In the genomic region with DNA sequence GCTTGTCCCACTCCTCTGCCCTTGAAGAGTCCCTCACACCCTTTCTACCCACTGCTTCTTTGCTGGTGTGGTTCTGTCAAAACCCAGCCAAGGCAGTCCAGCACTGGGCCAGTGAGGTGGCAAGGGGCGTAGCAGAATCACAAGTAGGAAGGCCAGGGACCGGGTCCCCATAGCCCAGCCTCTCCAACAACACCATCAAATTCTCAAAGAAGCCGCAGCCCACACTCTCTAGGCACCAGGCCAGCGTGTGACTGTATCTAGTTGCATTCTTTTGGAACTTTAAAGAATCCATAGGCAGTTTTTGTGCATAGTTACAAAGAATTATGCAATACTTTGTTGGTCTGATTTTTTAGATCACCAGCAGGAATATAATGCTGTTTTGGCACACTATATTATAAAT, we compare ENCODE assay signal across 12 mouse cellular contexts.
DNase-seq lines count a peak whose midpoint lies in the region; ATAC-seq and TF ChIP-seq lines count a peak whose summit lies in the region.
"Had no signal": no experiment of that assay in that cellular context is flagged by ENCODE, and none has a peak within 500 bp of the region (broad histone marks: within the 10 kb centered on the region; RNA-seq: fewer than 3 reads in every experiment).

No protein-coding gene starts in this region.

- H3K4me1 ChIP-seq in embryonic facial prominence, embryonic 14.5 days (ENCODE audit: control insufficient read depth, insufficient read depth, low read length) = 0 out of 2 replicates have a peak, but pooled peaks cover 5% of the 10 kb centered on the region
- no peaks in the 10 kb centered on the region for H3K4me1 ChIP-seq in embryonic facial prominence, embryonic 10.5 days
- peaks cover 15% of the 10 kb centered on the region for H3K4me1 ChIP-seq in cortical plate, adult 2 months (ENCODE audit: control insufficient read depth, insufficient read depth, low read length)
- H3K4me1 ChIP-seq: limb, embryonic 15.5 days had no signal

- no peak for TF ChIP-seq CTCF in cortical plate, adult 2 months (IDR thresholded peaks at IDR 0.05; ENCODE audit: extremely low read depth, insufficient read depth, low read length)

- intact Hi-C loops in left cerebral cortex, postnatal 4 days (cut with DNase I) = no loop called here

- no peak overlapping the region for H3K9ac ChIP-seq in embryonic facial prominence, embryonic 14.5 days (ENCODE audit: low read depth, low read length)
- H3K9ac ChIP-seq: limb, embryonic 15.5 days had no signal

- WGBS in embryonic facial prominence, embryonic 14.5 days = 69% methylated on average over 4 of the region's 4 CpGs
- 86% methylated on average over 4 of the region's 4 CpGs for WGBS in embryonic facial prominence, embryonic 10.5 days

- no peaks in the 10 kb centered on the region for H3K9me3 ChIP-seq in embryonic facial prominence, embryonic 14.5 days (ENCODE audit: control insufficient read depth, low read length)
- H3K9me3 ChIP-seq in embryonic facial prominence, embryonic 10.5 days = no peaks in the 10 kb centered on the region
- H3K9me3 ChIP-seq: limb, embryonic 15.5 days had no signal

- peak; percentile 56 for DNase-seq in embryonic facial prominence, embryonic 14.5 days (ENCODE audit: low spot score)
- no peak for DNase-seq in embryonic facial prominence, embryonic 10.5 days (ENCODE audit: low spot score)
- DNase-seq in left cerebral cortex, adult 18-20 months (ENCODE audit: low spot score in 2 of 2) = peak; percentile 78 to 85
- DNase-seq in left cerebral cortex, postnatal 4 days = no peak
- DNase-seq in right cerebral cortex, adult 2 months (ENCODE audit: low spot score in 2 of 2) = peak; percentile 73 to 89
- no peak for DNase-seq in T-cell, adult 2 months (ENCODE audit: low spot score)
- no peak for DNase-seq in layer of hippocampus, postnatal 25 days (ENCODE audit: extremely low spot score in 1 of 2, low spot score in 1 of 2)
- DNase-seq: heart, adult 2 months; kidney, adult 9 months; layer of hippocampus, adult 9-11 months had no signal

- no peaks in the 10 kb centered on the region for H3K27me3 ChIP-seq in embryonic facial prominence, embryonic 14.5 days (replicated peaks; ENCODE audit: control insufficient read depth, insufficient read depth, low read length)
- no peaks in the 10 kb centered on the region for H3K27me3 ChIP-seq in embryonic facial prominence, embryonic 10.5 days (replicated peaks; ENCODE audit: low read depth, poor library complexity, severe bottlenecking)
- H3K27me3 ChIP-seq: limb, embryonic 15.5 days had no signal

- H3K4me2 ChIP-seq in embryonic facial prominence, embryonic 14.5 days (ENCODE audit: low read depth, low read length) = no peak overlapping the region
- H3K4me2 ChIP-seq: limb, embryonic 15.5 days had no signal

- TF ChIP-seq POLR2A in cortical plate, adult 2 months (IDR thresholded peaks at IDR 0.05; ENCODE audit: extremely low read depth, insufficient read depth, low read length) = no peak

- ATAC-seq in embryonic facial prominence, embryonic 14.5 days (ENCODE audit: low read depth) = no peak

- no peaks in the 10 kb centered on the region for H3K36me3 ChIP-seq in embryonic facial prominence, embryonic 14.5 days (ENCODE audit: control insufficient read depth, insufficient read depth, low read length)
- H3K36me3 ChIP-seq in embryonic facial prominence, embryonic 10.5 days (replicated peaks) = peaks cover 75% of the 10 kb centered on the region
- H3K36me3 ChIP-seq: limb, embryonic 15.5 days had no signal

- no peak overlapping the region for H3K4me3 ChIP-seq in embryonic facial prominence, embryonic 14.5 days (ENCODE audit: low read depth, low read length)
- no peak overlapping the region for H3K4me3 ChIP-seq in embryonic facial prominence, embryonic 10.5 days
- no peak overlapping the region for H3K4me3 ChIP-seq in cortical plate, adult 2 months (ENCODE audit: insufficient read depth, low read length)
- H3K4me3 ChIP-seq: heart, adult 2 months; limb, embryonic 15.5 days had no signal

- no peak overlapping the region for H3K27ac ChIP-seq in embryonic facial prominence, embryonic 14.5 days (replicated peaks; ENCODE audit: low read depth, low read length)
- H3K27ac ChIP-seq in embryonic facial prominence, embryonic 10.5 days (replicated peaks) = no peak overlapping the region
- H3K27ac ChIP-seq in cortical plate, adult 2 months (ENCODE audit: insufficient read depth, low read length) = peak overlapping the region; percentile 72; the same call in 1 of the 2 replicates
- H3K27ac ChIP-seq: heart, adult 2 months; limb, embryonic 15.5 days had no signal

Comparison
In these comparisons a context has a peak if more than half of its experiments do, and no peak if none do; other contexts are left out.
1. DNase-seq: peak in embryonic facial prominence, embryonic 14.5 days (single experiment), left cerebral cortex, adult 18-20 months (2 of 2) and right cerebral cortex, adult 2 months (2 of 2); none in embryonic facial prominence, embryonic 10.5 days (single experiment), left cerebral cortex, postnatal 4 days (single experiment), T-cell, adult 2 months (single experiment) and layer of hippocampus, postnatal 25 days (0 of 2).